Mouse (Mus musculus) kidney, adult 2 months (tissue): Measurements from ENCODE around the gene 4930572O03Rik.
"Not testable (repeated sequence)": the region's sequence is repeated elsewhere in the genome, so short reads cannot be mapped to it uniquely, and the experiment has no call there.

ENCODE experiments used
- CTCF ChIP-seq: fragments of 200-500 bp; conservative IDR thresholded peaks from 2 replicates; pipeline ENCODE4 v1.5.1; 2011; ENCODE audit warnings: low read depth, mild to moderate bottlenecking, control low read depth, low read length, moderate library complexity, mixed read lengths; ENCODE audit not compliant: insufficient read depth, insufficient read length
- POLR2A ChIP-seq: fragments of 200-500 bp; IDR thresholded peaks from one replicate; pipeline ENCODE4 v1.6.1; 2011; ENCODE audit warnings: low read depth, low read length, control low read depth

DNA sequence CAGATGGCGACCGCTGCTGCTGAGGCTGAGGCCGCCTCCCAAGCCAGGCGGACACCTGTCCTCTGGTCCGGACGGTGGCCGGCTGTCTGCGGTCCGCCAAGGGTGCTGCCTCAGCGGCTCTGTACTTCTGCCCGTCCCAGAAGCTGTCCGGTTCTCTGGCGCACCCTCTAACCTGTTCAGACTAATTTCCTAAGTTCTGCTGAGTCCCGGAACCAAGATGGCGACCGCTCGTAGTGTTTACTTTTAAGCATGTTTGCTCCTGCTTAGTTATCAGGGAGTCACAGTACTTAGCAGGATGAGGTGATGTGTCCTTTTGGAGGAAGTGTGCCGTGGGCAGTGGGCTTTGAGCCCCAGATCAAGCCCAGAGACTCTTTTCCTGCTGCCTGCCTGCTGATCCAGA, 13.9 kb upstream of the 4930572O03Rik start:
- not testable (repeated sequence) for TF ChIP-seq POLR2A, CTCF
